Mouse (Mus musculus) forebrain, postnatal 0 days (tissue): Measurements from ENCODE around the gene C3. TPM values are rescaled to one million over a fixed set of nuclear protein-coding genes. Genes with fewer than 3 reads are reported as not detected.
A peak's percentile ranks its signal among the peaks of the same experiment; 100 is the strongest.

Experiments
- ATAC-seq: fragments of 200-750 bp; cut with Nextera tagmentation; 2 replicates; pipeline ENCODE4 v1.8.0; 2017; ENCODE audit warnings: mild to moderate bottlenecking, moderate library complexity
- DNase-seq: peaks from one replicate; pipeline ENCODE4 v3.0.0-alpha.2; 2015
- H3K27ac ChIP-seq: fragments of 300-500 bp; sonication (generic); 2 replicates; pipeline ENCODE4 v1.5.1; 2014; ENCODE audit warnings: low read depth, mild to moderate bottlenecking, antibody characterized with exemption, low read length, moderate library complexity, mixed read lengths
- H3K27me3 ChIP-seq: fragments of 300-500 bp; sonication (generic); 2 replicates; pipeline ENCODE4 v1.6.1; 2014; ENCODE audit warnings: mild to moderate bottlenecking, low read length, mixed read lengths; ENCODE audit not compliant: insufficient read depth
- H3K36me3 ChIP-seq: fragments of 300-500 bp; sonication (generic); 2 replicates; pipeline ENCODE4 v1.6.1; 2014; ENCODE audit warnings: mild to moderate bottlenecking, moderate library complexity; ENCODE audit not compliant: insufficient read depth
- H3K4me1 ChIP-seq: fragments of 300-500 bp; sonication (generic); 2 replicates; pipeline ENCODE4 v1.6.1; 2014; ENCODE audit warnings: antibody characterized with exemption; ENCODE audit not compliant: insufficient read depth
- H3K4me2 ChIP-seq: fragments of 300-500 bp; sonication (generic); 2 replicates; pipeline ENCODE4 v1.6.1; 2014; ENCODE audit warnings: low read depth, mild to moderate bottlenecking, moderate library complexity
- H3K4me3 ChIP-seq: fragments of 300-500 bp; sonication (generic); 2 replicates; pipeline ENCODE4 v1.5.1; 2014; ENCODE audit warnings: low read depth, low read length, mixed read lengths
- H3K9ac ChIP-seq: fragments of 300-500 bp; sonication (generic); 2 replicates; pipeline ENCODE4 v1.6.1; 2014; ENCODE audit warnings: mild to moderate bottlenecking
- H3K9me3 ChIP-seq: fragments of 300-500 bp; sonication (generic); 2 replicates; pipeline ENCODE4 v1.6.1; 2016; ENCODE audit warnings: low read length
- CTCF ChIP-seq: sonication (generic); IDR thresholded peaks from 2 replicates; pipeline ENCODE4 v1.5.1; 2016; ENCODE audit warnings: antibody characterized with exemption, control low read depth, low read depth
- WGBS: fragments of 180-500 bp; shearing (Covaris S2); extraction: QIAGEN DNeasy Blood & Tissue Kit; methylation state at CpG from one replicate; pipeline ENCODE4 v1.1.7; 2014; 5-methylcytosine and 5-hydroxymethylcytosine counted together
- polyA plus RNA-seq: library from polyadenylated mRNA; unstranded; fragments of >200 nt; fragmentation: Nextera tagmentation; extraction: Ambion mirVana; gene quantifications from 2 replicates; pipeline ENCODE4 v1.2.1, GENCODE M21; 2015
- total RNA-seq: library from RNA; depleted of rRNA; stranded (reverse); fragments of >200 nt; gene quantifications from 2 replicates; pipeline ENCODE4 v1.2.3, GENCODE M21; 2014

The C3 gene
- total and polyA plus RNA-seq, 2 experiments from 2014 or later = 1.2 to 1.3 TPM

DNA sequence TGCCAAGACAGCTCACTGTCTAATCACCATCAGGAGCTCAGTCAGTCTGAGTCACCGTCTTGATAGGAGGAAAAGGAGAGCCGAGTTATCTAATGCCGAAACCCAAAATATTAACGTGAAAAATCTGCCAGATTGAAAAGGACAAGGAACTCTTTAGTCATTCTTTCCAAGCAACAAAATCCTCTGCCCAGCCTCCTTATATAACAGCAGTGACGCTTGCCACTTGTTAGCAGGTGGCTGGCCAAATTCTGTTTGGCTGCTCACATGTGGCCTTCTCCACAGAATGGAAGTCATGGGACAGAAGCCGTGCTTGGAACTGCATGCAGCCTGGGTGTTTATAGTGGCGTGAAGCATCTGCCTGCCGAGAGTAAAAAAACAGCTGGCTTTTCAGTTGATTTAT lies 31.8 kb upstream of the C3 start:
- WGBS = 86% methylated on average over 8 of the region's 8 CpGs

DNA sequence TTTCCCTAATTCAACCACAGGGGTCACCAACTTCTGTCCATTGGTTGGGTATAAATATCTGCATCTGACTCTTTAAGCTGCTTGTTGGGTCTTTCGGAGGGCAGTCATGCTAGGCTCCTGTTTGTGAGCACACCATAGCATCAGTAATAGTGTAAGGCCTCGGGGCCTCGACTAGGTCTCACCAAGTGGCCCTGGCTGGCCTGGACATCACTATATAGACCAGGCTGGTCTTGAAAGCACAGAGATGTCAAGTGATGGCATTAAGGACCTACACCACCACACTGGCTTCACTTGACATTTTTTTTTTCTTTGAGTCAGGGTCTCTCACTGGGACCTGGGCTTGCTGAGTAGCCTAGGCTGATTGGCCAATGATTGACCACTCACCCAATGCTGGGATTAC lies 30.3 kb upstream of the C3 start:
- no peaks in the 10 kb centered on the region for H3K36me3 ChIP-seq
- H3K4me3 ChIP-seq = no peak overlapping the region
- H3K27me3 ChIP-seq = no peaks in the 10 kb centered on the region
- no peaks in the 10 kb centered on the region for H3K4me1 ChIP-seq
- 94% methylated on average over 3 of the region's 3 CpGs for WGBS
- no peak overlapping the region for H3K27ac ChIP-seq
- H3K9ac ChIP-seq = no peak overlapping the region
- no peak for TF ChIP-seq CTCF
- H3K4me2 ChIP-seq = no peak overlapping the region
- ATAC-seq (no peak), DNase-seq (no peak)
- H3K9me3 ChIP-seq = no peaks in the 10 kb centered on the region

More for the DNA sequence above, 31.8 kb upstream of the C3 start:
- Histone ChIP-seq H3K4me2 (no peak overlapping the region), H3K9ac (no peak overlapping the region), H3K9me3 (no peaks in the 10 kb centered on the region), H3K4me3 (no peak overlapping the region), H3K36me3 (no peaks in the 10 kb centered on the region), H3K4me1 (no peaks in the 10 kb centered on the region), H3K27ac (no peak overlapping the region), H3K27me3 (no peaks in the 10 kb centered on the region)
- DNase-seq = no peak
- ATAC-seq = no peak
- TF ChIP-seq CTCF = no peak

DNA sequence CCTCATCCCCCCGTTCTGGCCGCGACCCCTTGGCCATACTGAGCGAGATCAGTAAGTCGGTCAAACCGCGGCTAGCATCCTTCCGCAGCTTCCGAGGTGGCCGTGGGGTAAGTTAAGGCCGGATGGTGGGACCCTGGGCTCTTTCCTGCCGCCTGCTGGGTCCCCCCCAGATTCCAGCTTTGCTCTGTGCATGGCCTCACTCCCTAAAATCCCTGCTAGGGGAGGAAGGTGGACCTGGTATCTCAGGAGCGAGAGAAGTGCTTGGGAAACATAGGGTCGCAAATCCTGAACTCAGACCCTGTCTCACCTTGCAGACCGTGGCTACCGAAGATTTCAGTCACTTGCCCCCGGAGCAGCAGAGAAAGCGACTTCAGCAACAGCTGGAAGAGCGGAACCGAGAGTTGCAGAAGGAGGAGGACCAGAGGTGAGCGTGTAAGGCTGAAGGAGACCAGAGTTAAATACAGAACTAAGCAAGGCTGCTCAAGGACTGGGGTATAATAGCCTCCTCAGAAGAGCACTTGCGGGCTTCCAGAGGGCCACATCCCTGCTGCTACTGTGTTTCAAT lies 29.1 kb upstream of the C3 start:
- ATAC-seq (no peak), DNase-seq (no peak)
- Histone ChIP-seq H3K27ac (no peak overlapping the region), H3K36me3 (no peaks in the 10 kb centered on the region), H3K9me3 (no peaks in the 10 kb centered on the region), H3K4me3 (no peak overlapping the region), H3K4me1 (no peaks in the 10 kb centered on the region), H3K9ac (no peak overlapping the region), H3K27me3 (no peaks in the 10 kb centered on the region), H3K4me2 (no peak overlapping the region)
- WGBS = 97% methylated on average over 22 of the region's 22 CpGs
- no peak for TF ChIP-seq CTCF

- Histone ChIP-seq H3K4me2 (no peak overlapping the region), H3K27ac (no peak overlapping the region), H3K27me3 (no peaks in the 10 kb centered on the region), H3K36me3 (no peaks in the 10 kb centered on the region), H3K4me3 (no peak overlapping the region), H3K4me1 (no peaks in the 10 kb centered on the region), H3K9ac (no peak overlapping the region), H3K9me3 (no peaks in the 10 kb centered on the region)
- DNase-seq (no peak), ATAC-seq (no peak)
- WGBS = 81% methylated on average over 14 of the region's 14 CpGs
- no peak for TF ChIP-seq CTCF
Observed at GRCm38 (mm10) chr17:57255354-57255753, 27.4 kb upstream of the C3 start.

DNA sequence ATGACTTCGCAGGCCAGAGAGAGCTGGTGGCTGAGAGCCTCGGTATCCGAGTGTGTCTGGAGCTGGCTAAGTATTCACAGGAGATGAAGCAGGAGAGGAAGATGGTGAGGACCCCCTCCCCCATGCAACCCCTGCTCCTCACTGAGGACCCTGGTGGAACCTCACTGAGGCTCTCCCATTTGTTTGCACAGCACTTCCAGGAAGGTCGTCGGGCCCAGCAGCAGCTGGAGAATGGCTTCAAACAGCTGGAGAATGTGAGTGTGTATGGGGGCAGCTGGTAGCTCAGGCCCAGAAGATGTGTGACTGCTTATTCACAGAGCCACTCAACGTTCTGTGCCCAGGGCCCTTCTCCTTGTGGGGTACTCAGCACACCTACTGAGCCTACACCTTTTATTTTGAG lies 25.4 kb upstream of the C3 start:
- no peaks in the 10 kb centered on the region for H3K9me3 ChIP-seq
- peaks cover 3% of the 10 kb centered on the region; the same call in 1 of the 2 replicates for H3K27me3 ChIP-seq
- no peak for DNase-seq
- WGBS = 89% methylated on average over 6 of the region's 6 CpGs
- peaks cover 5% of the 10 kb centered on the region; the same call in 1 of the 2 replicates for H3K4me1 ChIP-seq
- no peak overlapping the region for H3K27ac ChIP-seq
- no peaks in the 10 kb centered on the region for H3K36me3 ChIP-seq
- no peak overlapping the region for H3K9ac ChIP-seq
- ATAC-seq = no peak
- no peak for TF ChIP-seq CTCF
- no peak overlapping the region for H3K4me2 ChIP-seq
- H3K4me3 ChIP-seq = no peak overlapping the region

DNA sequence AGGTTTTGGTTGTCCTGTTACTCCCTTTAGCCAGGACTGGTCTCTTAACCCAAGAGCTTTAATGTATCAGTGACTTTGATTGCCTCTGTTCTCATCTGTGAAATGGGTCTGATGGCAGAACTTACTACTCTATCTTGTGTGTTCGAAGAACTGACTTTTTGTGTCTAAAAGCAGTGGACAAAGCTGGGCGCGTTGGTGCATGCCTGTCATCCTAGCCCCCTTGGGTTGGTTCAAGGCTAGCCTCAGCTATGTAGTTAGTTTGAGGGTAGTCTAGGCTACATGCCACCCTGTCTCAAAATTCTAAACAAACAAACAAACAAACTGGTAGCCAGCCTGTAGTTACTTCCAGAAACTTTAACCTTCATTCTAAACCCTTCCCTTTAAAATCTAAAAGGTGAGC lies 23.5 kb upstream of the C3 start:
- ATAC-seq (no peak), DNase-seq (no peak)
- H3K4me3 ChIP-seq = no peak overlapping the region
- 99% methylated on average over 3 of the region's 3 CpGs for whole genome bisulfite sequencing
- H3K4me1 ChIP-seq = peaks cover 9% of the 10 kb centered on the region; the same call in 1 of the 2 replicates
- no peaks in the 10 kb centered on the region for H3K36me3 ChIP-seq
- no peak for TF ChIP-seq CTCF
- peaks cover 3% of the 10 kb centered on the region; the same call in 1 of the 2 replicates for H3K27me3 ChIP-seq
- H3K9me3 ChIP-seq = no peaks in the 10 kb centered on the region
- no peak overlapping the region for H3K27ac ChIP-seq
- H3K4me2 ChIP-seq = no peak overlapping the region
- no peak overlapping the region for H3K9ac ChIP-seq

- TF ChIP-seq CTCF = no peak
- 3% methylated on average over 33 of the region's 33 CpGs for WGBS
- H3K27ac ChIP-seq = no peak overlapping the region
Observed at GRCm38 (mm10) chr17:57250461-57251160, 22.7 kb upstream of the C3 start.

More at GRCm38 (mm10) chr17:57250461-57251160, 22.7 kb upstream of the C3 start:
- Histone ChIP-seq H3K36me3 (no peaks in the 10 kb centered on the region), H3K27me3 (peaks cover 3% of the 10 kb centered on the region; the same call in 1 of the 2 replicates), H3K4me3 (peak overlapping the region; percentile 66), H3K9me3 (no peaks in the 10 kb centered on the region), H3K9ac (0 out of 2 replicates have a peak overlapping the region, but pooled peaks have one; percentile 49), H3K4me1 (peaks cover 9% of the 10 kb centered on the region; the same call in 1 of the 2 replicates), H3K4me2 (peak overlapping the region; percentile 93)
- ATAC-seq (no peak), DNase-seq (no peak)
